Mouse (Mus musculus) neural tube, embryonic 11.5 days (tissue): ENCODE measurements around the gene Armh2. TPM values are rescaled to one million over a fixed set of nuclear protein-coding genes. Genes with fewer than 3 reads are reported as not detected.
A peak's percentile ranks its signal among the peaks of the same experiment; 100 is the strongest.
"Not testable (repeated sequence)": the region's sequence is repeated elsewhere in the genome, so short reads cannot be mapped to it uniquely, and the experiment has no call there.

ENCODE experiments used
- ATAC-seq: fragments of 200-750 bp; cut with Nextera tagmentation; 2 replicates; pipeline ENCODE4 v1.8.0; 2017; ENCODE audit warnings: moderate number of reproducible peaks, mild to moderate bottlenecking, moderate TSS enrichment, moderate library complexity; ENCODE audit not compliant: insufficient read depth, low FRiP score, low TSS enrichment
- DNase-seq: peaks from one replicate; pipeline ENCODE4 v3.0.0-alpha.2; 2015; ENCODE audit warnings: low spot score
- H3K27ac ChIP-seq: fragments of 300-500 bp; sonication (generic); 2 replicates; pipeline ENCODE4 v1.5.1; 2014; ENCODE audit warnings: low read depth, mild to moderate bottlenecking, low read length
- H3K27me3 ChIP-seq: fragments of 300-500 bp; sonication (generic); 2 replicates; pipeline ENCODE4 v1.6.1; 2014; ENCODE audit warnings: mild to moderate bottlenecking, low read length, mixed read lengths; ENCODE audit not compliant: control insufficient read depth, insufficient read depth
- H3K36me3 ChIP-seq: fragments of 300-500 bp; sonication (generic); 2 replicates; pipeline ENCODE4 v1.6.1; 2014; ENCODE audit warnings: mild to moderate bottlenecking, low read length, moderate library complexity, mixed read lengths; ENCODE audit not compliant: control insufficient read depth, insufficient read depth
- H3K4me1 ChIP-seq: fragments of 300-500 bp; sonication (generic); 2 replicates; pipeline ENCODE4 v1.6.1; 2014; ENCODE audit warnings: low read length, mixed read lengths; ENCODE audit not compliant: control insufficient read depth, insufficient read depth
- H3K4me2 ChIP-seq: fragments of 300-500 bp; sonication (generic); 2 replicates; pipeline ENCODE4 v1.6.1; 2014; ENCODE audit warnings: low read depth, mild to moderate bottlenecking, moderate library complexity
- H3K4me3 ChIP-seq: fragments of 300-500 bp; sonication (generic); 2 replicates; pipeline ENCODE4 v1.5.1; 2014; ENCODE audit warnings: low read depth, low read length
- H3K9ac ChIP-seq: fragments of 300-500 bp; sonication (generic); 2 replicates; pipeline ENCODE4 v1.6.1; 2014; ENCODE audit warnings: mild to moderate bottlenecking, low read length
- H3K9me3 ChIP-seq: fragments of 300-500 bp; sonication (generic); 2 replicates; pipeline ENCODE4 v1.6.1; 2016; ENCODE audit warnings: low read length; ENCODE audit not compliant: control insufficient read depth
- WGBS: fragments of 180-500 bp; shearing (Covaris S2); extraction: QIAGEN DNeasy Blood & Tissue Kit; methylation state at CpG from one replicate; pipeline ENCODE4 v1.1.7; 2014; 5-methylcytosine and 5-hydroxymethylcytosine counted together
- polyA plus RNA-seq: library from polyadenylated mRNA; unstranded; fragments of >200 nt; fragmentation: Nextera tagmentation; extraction: Ambion mirVana; gene quantifications from 2 replicates; pipeline ENCODE4 v1.2.1, GENCODE M21; 2014

Armh2 gene
- polyA plus RNA-seq, 1 experiment from 2014 or later: not detected

- WGBS: under 1% methylated on average over 79 of the region's 79 CpGs
- Histone ChIP-seq H3K4me3 (peak within 1 kb of the TSS; percentile 95), H3K36me3 (peaks cover 5% of the 10 kb centered on the region), H3K4me1 (peaks cover 3% of the 10 kb centered on the region; the same call in 1 of the 2 replicates), H3K9me3 (no peaks in the 10 kb centered on the region), H3K27ac (peak within 1 kb of the TSS; percentile 89), H3K9ac (peak within 1 kb of the TSS; percentile 91), H3K27me3 (no peaks in the 10 kb centered on the region), H3K4me2 (peak within 1 kb of the TSS; percentile 63)
- peak; percentile 92 for DNase-seq
- peak; percentile 98 for ATAC-seq
Observed at GRCm38 (mm10) chr13:24761403-24762227, 20.6 kb downstream of the Armh2 start, which contains the start of gene Gmnn. TSS of gene Gmnn (minus strand) at chr13:24761923.

GRCm38 (mm10) chr13:24762254-24762653 lies 21.2 kb downstream of the Armh2 start:
- no peaks in the 10 kb centered on the region for H3K9me3 ChIP-seq
- H3K4me3 ChIP-seq: peak overlapping the region; percentile 95
- ATAC-seq (no peak), DNase-seq (no peak)
- WGBS: 46% methylated on average over 4 of the region's 4 CpGs
- peaks cover 3% of the 10 kb centered on the region; the same call in 1 of the 2 replicates for H3K4me1 ChIP-seq
- H3K4me2 ChIP-seq: peak overlapping the region; percentile 63
- no peak overlapping the region for H3K27ac ChIP-seq
- peaks cover 5% of the 10 kb centered on the region for H3K36me3 ChIP-seq
- no peaks in the 10 kb centered on the region for H3K27me3 ChIP-seq
- peak overlapping the region; percentile 91 for H3K9ac ChIP-seq

DNA sequence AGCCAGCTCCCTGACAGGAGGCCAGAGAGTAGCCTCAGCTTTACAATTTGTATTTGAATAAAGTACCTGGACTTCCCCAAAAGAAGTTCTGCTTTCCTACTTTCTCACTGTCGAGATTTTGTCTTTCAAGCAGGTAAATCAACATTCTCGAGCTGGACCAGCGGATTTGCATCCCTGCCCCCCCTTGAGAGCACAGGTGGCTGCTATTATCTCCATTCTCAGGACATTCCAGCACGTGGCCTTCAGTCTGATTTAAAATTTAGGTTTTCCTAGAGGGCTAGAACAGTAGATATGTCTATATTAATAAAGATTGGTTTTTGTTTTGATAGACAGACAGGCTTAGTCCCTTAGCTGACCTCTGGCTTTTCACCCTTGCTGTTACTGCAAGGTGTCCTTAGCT lies 26.8 kb downstream of the Armh2 start:
- DNase-seq, H3K4me2 ChIP-seq, H3K36me3 ChIP-seq, H3K27ac ChIP-seq, H3K9ac ChIP-seq, ATAC-seq, H3K9me3 ChIP-seq, H3K4me3 ChIP-seq, H3K4me1 ChIP-seq, H3K27me3 ChIP-seq: not testable (repeated sequence)
- WGBS: 71% methylated on average over 4 of the region's 4 CpGs

GRCm38 (mm10) chr13:24771482-24771881 lies 30.4 kb downstream of the Armh2 start:
- not testable (repeated sequence) for H3K36me3 ChIP-seq, ATAC-seq, H3K4me1 ChIP-seq, H3K4me2 ChIP-seq, H3K4me3 ChIP-seq, H3K9ac ChIP-seq, H3K27me3 ChIP-seq, H3K27ac ChIP-seq, H3K9me3 ChIP-seq, DNase-seq
- 92% methylated on average over 10 of the region's 10 CpGs for WGBS

DNA sequence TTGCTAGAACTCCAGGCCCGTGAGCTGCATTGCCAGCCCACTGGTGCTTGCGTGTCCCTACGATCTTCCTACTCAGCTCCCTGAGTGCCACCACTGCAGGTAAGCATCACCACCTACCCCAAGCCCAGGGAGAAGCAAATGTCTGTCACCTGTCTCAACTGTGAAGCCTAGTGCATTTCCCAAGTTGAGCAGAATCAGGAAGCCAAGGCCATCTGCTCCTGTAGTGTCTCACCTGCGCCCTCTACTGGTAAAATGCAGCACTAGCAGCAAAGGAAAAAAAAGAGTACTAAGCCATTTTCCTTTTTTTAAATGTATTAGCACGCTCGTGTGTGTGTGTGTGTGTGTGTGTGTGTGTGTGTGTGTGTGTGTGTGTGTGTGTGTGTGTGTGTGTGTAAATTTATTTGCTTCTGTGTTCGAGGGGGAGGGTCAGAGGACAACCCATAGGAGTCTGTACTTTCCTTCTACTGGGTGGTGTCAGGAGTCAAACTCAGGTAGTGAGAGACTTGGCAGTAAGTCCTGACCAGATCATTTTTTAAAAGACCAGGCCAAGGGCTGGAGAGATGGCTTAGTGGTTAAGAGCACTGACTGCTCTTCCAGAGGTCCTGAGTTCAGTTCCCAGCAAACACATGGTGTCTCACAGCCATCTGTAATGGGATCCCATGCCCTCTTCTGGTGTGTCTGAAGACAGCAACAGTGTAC lies 35.3 kb downstream of the Armh2 start:
- WGBS: 52% methylated on average over 7 of the region's 7 CpGs
- H3K27me3 ChIP-seq: no peaks in the 10 kb centered on the region

GRCm38 (mm10) chr13:24778026-24778425 lies 37.0 kb downstream of the Armh2 start:
- Histone ChIP-seq H3K27me3 (no peaks in the 10 kb centered on the region), H3K4me2 (no peak overlapping the region), H3K9ac (no peak overlapping the region), H3K36me3 (no peaks in the 10 kb centered on the region), H3K27ac (no peak overlapping the region), H3K4me1 (no peaks in the 10 kb centered on the region), H3K9me3 (no peaks in the 10 kb centered on the region), H3K4me3 (no peak overlapping the region)
- DNase-seq (no peak), ATAC-seq (no peak)
- WGBS: 82% methylated on average over 2 of the region's 2 CpGs

More for the DNA sequence above, 35.3 kb downstream of the Armh2 start:
- no peak for ATAC-seq
- Histone ChIP-seq H3K36me3 (no peaks in the 10 kb centered on the region), H3K4me1 (no peaks in the 10 kb centered on the region), H3K9me3 (no peaks in the 10 kb centered on the region), H3K4me3 (no peak overlapping the region), H3K27ac (no peak overlapping the region), H3K4me2 (no peak overlapping the region), H3K9ac (no peak overlapping the region)
- DNase-seq: no peak

GRCm38 (mm10) chr13:24778706-24779380 lies 37.8 kb downstream of the Armh2 start:
- no peaks in the 10 kb centered on the region for H3K4me1 ChIP-seq
- no peaks in the 10 kb centered on the region for H3K27me3 ChIP-seq
- H3K9ac ChIP-seq: no peak overlapping the region
- H3K4me2 ChIP-seq: no peak overlapping the region
- no peak overlapping the region for H3K27ac ChIP-seq
- no peaks in the 10 kb centered on the region for H3K9me3 ChIP-seq
- no peak for ATAC-seq
- no peak for DNase-seq
- WGBS: 83% methylated on average over 8 of the region's 8 CpGs
- H3K4me3 ChIP-seq: no peak overlapping the region
- H3K36me3 ChIP-seq: no peaks in the 10 kb centered on the region

DNA sequence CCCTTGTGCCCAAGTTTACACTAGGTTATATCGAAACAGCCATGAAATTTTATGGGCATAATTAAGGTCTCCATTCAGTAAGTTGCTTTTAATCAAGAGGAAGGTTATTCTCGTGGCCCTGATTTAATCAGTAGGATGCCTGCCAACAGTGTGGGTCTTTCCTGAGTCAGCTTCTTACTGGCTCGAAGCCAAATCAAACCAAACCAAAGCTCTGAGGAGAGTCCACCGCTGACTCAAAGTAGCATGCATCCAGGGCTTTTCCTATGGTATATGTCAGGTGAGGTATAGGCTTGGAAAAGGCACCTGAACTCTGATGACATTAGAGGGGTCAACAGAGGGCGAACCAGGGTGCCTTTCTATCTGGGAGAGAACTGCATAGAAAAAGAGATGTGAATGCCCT lies 40.9 kb downstream of the Armh2 start:
- H3K27me3 ChIP-seq: no peaks in the 10 kb centered on the region
- no peaks in the 10 kb centered on the region for H3K9me3 ChIP-seq
- no peaks in the 10 kb centered on the region for H3K36me3 ChIP-seq
- no peak overlapping the region for H3K4me2 ChIP-seq
- no peak for DNase-seq
- no peak for ATAC-seq
- H3K4me1 ChIP-seq: no peaks in the 10 kb centered on the region
- no peak overlapping the region for H3K9ac ChIP-seq
- H3K4me3 ChIP-seq: no peak overlapping the region
- WGBS: 77% methylated on average over 5 of the region's 5 CpGs
- no peak overlapping the region for H3K27ac ChIP-seq
